Mouse (Mus musculus) ES-Bruce4 (cell line): ENCODE results near the gene Rasal2.

Source experiments
- CTCF ChIP-seq: IDR thresholded peaks from one replicate; pipeline ENCODE4 v1.8.1; 2011; ENCODE audit warnings: low read depth, low read length
- EP300 ChIP-seq: IDR thresholded peaks from 2 replicates; pipeline ENCODE4 v1.6.1; 2011; ENCODE audit warnings: low read depth, low read length; ENCODE audit not compliant: insufficient read depth
- POLR2A ChIP-seq: IDR thresholded peaks from one replicate; pipeline ENCODE4 v1.8.1; 2011; ENCODE audit warnings: low read length; ENCODE audit not compliant: insufficient read depth

- TF ChIP-seq CTCF (no peak), POLR2A (no peak), EP300 (no peak)
Measured at GRCm38 (mm10) chr1:157447142-157447541, 34.7 kb upstream of the Rasal2 start.
